9 mouse cellular contexts compared by ENCODE assay signal in genomic region chr11:50379023-50379752, GRCm38 (mm10). TPM values are rescaled to one million over a fixed set of nuclear protein-coding genes. Genes with fewer than 3 reads are reported as not detected.
DNase-seq lines count a peak whose midpoint lies in the region; ATAC-seq and TF ChIP-seq lines count a peak whose summit lies in the region.
"Had no signal": no experiment of that assay in that cellular context is flagged by ENCODE, and none has a peak within 500 bp of the region (broad histone marks: within the 10 kb centered on the region; RNA-seq: fewer than 3 reads in every experiment).

No protein-coding gene starts in this region.

- peak overlapping the region; percentile 99 for H3K9ac ChIP-seq in forebrain, embryonic 13.5 days
- peak overlapping the region; percentile 97 for H3K9ac ChIP-seq in limb, embryonic 14.5 days (ENCODE audit: low read depth, low read length, severe bottlenecking)
- peak overlapping the region; percentile 97 for H3K9ac ChIP-seq in stomach, embryonic 14.5 days (replicated peaks; ENCODE audit: low read depth, low read length)

- no peaks in the 10 kb centered on the region for H3K27me3 ChIP-seq in megakaryocyte, embryonic 14.5 days (replicated peaks)
- H3K27me3 ChIP-seq in forebrain, embryonic 13.5 days: no peaks in the 10 kb centered on the region
- no peaks in the 10 kb centered on the region for H3K27me3 ChIP-seq in limb, embryonic 14.5 days (ENCODE audit: control insufficient read depth, insufficient read depth, low read length)
- H3K27me3 ChIP-seq in stomach, embryonic 14.5 days (ENCODE audit: control insufficient read depth, insufficient read depth, low read length): no peaks in the 10 kb centered on the region

- no peak overlapping the region for H3K27ac ChIP-seq in forebrain, embryonic 13.5 days
- H3K27ac ChIP-seq in limb, embryonic 14.5 days (replicated peaks; ENCODE audit: low read depth, low read length): no peak overlapping the region
- no peak overlapping the region; the same call in 1 of the 2 replicates for H3K27ac ChIP-seq in stomach, embryonic 14.5 days (ENCODE audit: low read length)

- H3K4me2 ChIP-seq in forebrain, embryonic 13.5 days: peak overlapping the region; percentile 81
- H3K4me2 ChIP-seq in limb, embryonic 14.5 days (replicated peaks; ENCODE audit: low read depth, low read length, severe bottlenecking): peak overlapping the region; percentile 86
- H3K4me2 ChIP-seq in stomach, embryonic 14.5 days (replicated peaks; ENCODE audit: low read depth, low read length): peak overlapping the region; percentile 91

- H3K4me1 ChIP-seq in megakaryocyte, embryonic 14.5 days: peaks cover 37% of the 10 kb centered on the region
- H3K4me1 ChIP-seq in forebrain, embryonic 13.5 days: peaks cover 32% of the 10 kb centered on the region
- H3K4me1 ChIP-seq in limb, embryonic 14.5 days (ENCODE audit: control insufficient read depth, insufficient read depth, low read length): peaks cover 20% of the 10 kb centered on the region
- H3K4me1 ChIP-seq in stomach, embryonic 14.5 days (ENCODE audit: control insufficient read depth, insufficient read depth, low read length): peaks cover 14% of the 10 kb centered on the region

- peak overlapping the region; percentile 96 for H3K4me3 ChIP-seq in megakaryocyte, embryonic 14.5 days (replicated peaks)
- peak overlapping the region; percentile 96 for H3K4me3 ChIP-seq in forebrain, embryonic 13.5 days
- H3K4me3 ChIP-seq in limb, embryonic 14.5 days (replicated peaks; ENCODE audit: low read length): peak overlapping the region; percentile 63
- peak overlapping the region; percentile 95 for H3K4me3 ChIP-seq in stomach, embryonic 14.5 days (ENCODE audit: low read depth, low read length)

- DNase-seq in limb, embryonic 14.5 days (ENCODE audit: low spot score): no peak
- DNase-seq in cerebellum, postnatal 36 days: no peak
- no peak for DNase-seq in cerebellum, postnatal 10 days

- peaks cover 54% of the 10 kb centered on the region for H3K36me3 ChIP-seq in megakaryocyte, embryonic 14.5 days (replicated peaks; ENCODE audit: low read length)
- H3K36me3 ChIP-seq in forebrain, embryonic 13.5 days (ENCODE audit: poor library complexity, severe bottlenecking): peaks cover 35% of the 10 kb centered on the region
- H3K36me3 ChIP-seq in limb, embryonic 14.5 days (ENCODE audit: control insufficient read depth, insufficient read depth, low read length): peaks cover 43% of the 10 kb centered on the region
- peaks cover 38% of the 10 kb centered on the region for H3K36me3 ChIP-seq in stomach, embryonic 14.5 days (ENCODE audit: control insufficient read depth, insufficient read depth, low read length)

- no peak for ATAC-seq in megakaryocyte, adult 5-6 weeks (ENCODE audit: poor library complexity, severe bottlenecking)
- ATAC-seq in forebrain, embryonic 13.5 days: no peak
- no peak for ATAC-seq in limb, embryonic 14.5 days (ENCODE audit: low FRiP score, low read depth)
- ATAC-seq in stomach, embryonic 14.5 days (ENCODE audit: insufficient number of reproducible peaks, insufficient read depth, low FRiP score, low read depth): no peak
- no peak for ATAC-seq in CD4-positive, CD25-positive, alpha-beta regulatory T cell, adult 4 months

- no peaks in the 10 kb centered on the region for H3K9me3 ChIP-seq in megakaryocyte, embryonic 14.5 days
- H3K9me3 ChIP-seq in forebrain, embryonic 13.5 days (replicated peaks): no peaks in the 10 kb centered on the region
- no peaks in the 10 kb centered on the region for H3K9me3 ChIP-seq in limb, embryonic 14.5 days (ENCODE audit: control insufficient read depth, low read length)
- no peaks in the 10 kb centered on the region for H3K9me3 ChIP-seq in stomach, embryonic 14.5 days (ENCODE audit: control insufficient read depth, low read depth, low read length)

- 67% methylated on average over 12 of the region's 12 CpGs for WGBS in forebrain, embryonic 13.5 days
- WGBS in limb, embryonic 14.5 days: 58% methylated on average over 12 of the region's 12 CpGs
- WGBS in stomach, embryonic 14.5 days: 53% methylated on average over 12 of the region's 12 CpGs

- no peak for TF ChIP-seq POLR2A in limb, embryonic 14.5 days (IDR thresholded peaks at IDR 0.05; ENCODE audit: borderline replicate concordance, extremely low read depth, insufficient read depth, insufficient read length)

RNA-seq across cellular contexts. Expression of gene Hnrnph1, which starts 2.4 kb away (rescaled TPM):
- 12.9 and 121 TPM in 2 replicates for polyA plus RNA-seq in megakaryocyte, embryonic 14.5 days (2012; ENCODE audit: insufficient read depth, low replicate concordance)
- total RNA-seq in megakaryocyte, adult 5-6 weeks (2015): 400 and 438 TPM in 2 replicates
- 436 and 510 TPM in 2 replicates for total RNA-seq in megakaryocyte, adult 5-6 weeks (2017)
- polyA plus RNA-seq in forebrain, embryonic 13.5 days (2015; fragmentation: Nextera tagmentation; extraction: Ambion mirVana): 721 and 763 TPM in 2 replicates
- 769 and 778 TPM in 2 replicates for polyA plus RNA-seq in limb, embryonic 14.5 days (2012; rRNA removed)
- polyA plus RNA-seq in limb, embryonic 14.5 days (2014; fragmentation: Nextera tagmentation; extraction: Ambion mirVana): 453 and 466 TPM in 2 replicates
- 475 and 496 TPM in 2 replicates for polyA plus RNA-seq in stomach, embryonic 14.5 days (2014; fragmentation: Nextera tagmentation; extraction: Ambion mirVana)
- 100 to 1,000 TPM; 195 to 207 TPM for polyA plus RNA-seq in CD4-positive, CD25-positive, alpha-beta regulatory T cell, adult 4 months (2017; shearing (Covaris generic))

RNA-seq across cellular contexts. Expression of gene Cby3, which starts 24.9 kb away (rescaled TPM):
- not detected in 2 replicates for polyA plus RNA-seq in megakaryocyte, embryonic 14.5 days (2012; ENCODE audit: insufficient read depth, low replicate concordance)
- not detected in 2 replicates for total RNA-seq in megakaryocyte, adult 5-6 weeks (2015)
- total RNA-seq in megakaryocyte, adult 5-6 weeks (2017): not detected in 2 replicates
- polyA plus RNA-seq in forebrain, embryonic 13.5 days (2015; fragmentation: Nextera tagmentation; extraction: Ambion mirVana): 0.25 and 1.1 TPM in 2 replicates
- polyA plus RNA-seq in limb, embryonic 14.5 days (2012; rRNA removed): 0.16 TPM in 1 of 2 replicates, not detected in the other
- 0.47 TPM in 1 of 2 replicates, not detected in the other for polyA plus RNA-seq in limb, embryonic 14.5 days (2014; fragmentation: Nextera tagmentation; extraction: Ambion mirVana)
- polyA plus RNA-seq in stomach, embryonic 14.5 days (2014; fragmentation: Nextera tagmentation; extraction: Ambion mirVana): 0.51 TPM in 1 of 2 replicates, not detected in the other
- not detected for polyA plus RNA-seq in CD4-positive, CD25-positive, alpha-beta regulatory T cell, adult 4 months (2017; shearing (Covaris generic))
- total RNA-seq: adrenal gland, postnatal 10 days had no signal

RNA-seq across cellular contexts. Expression of gene Rufy1, which starts 51.7 kb away (rescaled TPM):
- 1.2 and 2.3 TPM in 2 replicates for polyA plus RNA-seq in megakaryocyte, embryonic 14.5 days (2012; ENCODE audit: insufficient read depth, low replicate concordance)
- total RNA-seq in megakaryocyte, adult 5-6 weeks (2015): 51.2 and 53.0 TPM in 2 replicates
- total RNA-seq in megakaryocyte, adult 5-6 weeks (2017): 81.6 and 82.2 TPM in 2 replicates
- polyA plus RNA-seq in forebrain, embryonic 13.5 days (2015; fragmentation: Nextera tagmentation; extraction: Ambion mirVana): 26.1 and 28.0 TPM in 2 replicates
- 16.5 and 20.3 TPM in 2 replicates for polyA plus RNA-seq in limb, embryonic 14.5 days (2012; rRNA removed)
- polyA plus RNA-seq in limb, embryonic 14.5 days (2014; fragmentation: Nextera tagmentation; extraction: Ambion mirVana): 24.9 and 26.9 TPM in 2 replicates
- 22.6 and 23.0 TPM in 2 replicates for polyA plus RNA-seq in stomach, embryonic 14.5 days (2014; fragmentation: Nextera tagmentation; extraction: Ambion mirVana)
- 10 to 100 TPM; 11.9 to 15.4 TPM for polyA plus RNA-seq in CD4-positive, CD25-positive, alpha-beta regulatory T cell, adult 4 months (2017; shearing (Covaris generic))

RNA-seq across cellular contexts. Expression of gene Canx, which starts 53.7 kb away (rescaled TPM):
- 4.5 and 79.1 TPM in 2 replicates for polyA plus RNA-seq in megakaryocyte, embryonic 14.5 days (2012; ENCODE audit: insufficient read depth, low replicate concordance)
- total RNA-seq in megakaryocyte, adult 5-6 weeks (2015): 242 and 264 TPM in 2 replicates
- total RNA-seq in megakaryocyte, adult 5-6 weeks (2017): 684 and 685 TPM in 2 replicates
- polyA plus RNA-seq in forebrain, embryonic 13.5 days (2015; fragmentation: Nextera tagmentation; extraction: Ambion mirVana): 243 and 261 TPM in 2 replicates
- polyA plus RNA-seq in limb, embryonic 14.5 days (2012; rRNA removed): 150 and 208 TPM in 2 replicates
- 232 and 244 TPM in 2 replicates for polyA plus RNA-seq in limb, embryonic 14.5 days (2014; fragmentation: Nextera tagmentation; extraction: Ambion mirVana)
- polyA plus RNA-seq in stomach, embryonic 14.5 days (2014; fragmentation: Nextera tagmentation; extraction: Ambion mirVana): 221 and 248 TPM in 2 replicates
- polyA plus RNA-seq in CD4-positive, CD25-positive, alpha-beta regulatory T cell, adult 4 months (2017; shearing (Covaris generic)): 100 to 1,000 TPM; 182 to 206 TPM
